ENCODE assay signal across 8 mouse cellular contexts in the genomic region with DNA sequence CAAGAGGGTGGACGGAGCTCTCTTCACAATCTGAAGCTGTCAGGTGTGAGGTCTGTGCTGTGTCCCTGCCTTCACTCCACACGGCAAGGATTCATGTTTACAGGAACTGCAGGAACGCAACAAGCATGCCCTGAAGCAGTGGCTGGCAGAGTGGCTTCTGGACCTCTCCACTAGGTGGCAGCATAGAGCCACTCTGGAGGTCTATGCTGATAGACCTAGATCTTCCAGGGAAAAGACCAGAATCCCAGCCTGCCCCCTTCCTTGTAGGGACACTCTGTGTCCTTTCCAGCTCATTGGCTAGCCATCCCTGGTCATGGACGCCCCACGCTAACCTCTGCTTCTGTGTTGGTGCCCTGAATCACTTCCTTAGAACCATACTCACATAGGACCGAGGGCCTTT.
DNase-seq lines count a peak whose midpoint lies in the region; ATAC-seq lines count a peak whose summit lies in the region.

No protein-coding gene starts in this region.

- no peaks in the 10 kb centered on the region; the same call in 1 of the 2 replicates for H3K36me3 ChIP-seq in embryonic facial prominence, embryonic 11.5 days (replicated peaks; ENCODE audit: control insufficient read depth, insufficient read depth, low read depth, low read length)
- peaks cover 100% of the 10 kb centered on the region for H3K36me3 ChIP-seq in limb, embryonic 10.5 days
- peaks cover 81% of the 10 kb centered on the region for H3K36me3 ChIP-seq in midbrain, embryonic 14.5 days (ENCODE audit: control insufficient read depth, insufficient read depth, low read length)

- ATAC-seq in embryonic facial prominence, embryonic 11.5 days (replicated peaks; ENCODE audit: insufficient number of reproducible peaks, low FRiP score, low TSS enrichment, low read depth) = peak; percentile 58
- ATAC-seq in midbrain, embryonic 14.5 days (ENCODE audit: low FRiP score, low TSS enrichment) = peak; percentile 59; the same call in 1 of the 2 replicates

- no peak overlapping the region for H3K4me2 ChIP-seq in embryonic facial prominence, embryonic 11.5 days (ENCODE audit: low read depth, low read length)
- H3K4me2 ChIP-seq in midbrain, embryonic 14.5 days (ENCODE audit: low read length) = no peak overlapping the region

- no peaks in the 10 kb centered on the region for H3K4me1 ChIP-seq in embryonic facial prominence, embryonic 11.5 days (ENCODE audit: control insufficient read depth, insufficient read depth, low read length)
- H3K4me1 ChIP-seq in limb, embryonic 10.5 days = no peaks in the 10 kb centered on the region
- H3K4me1 ChIP-seq in midbrain, embryonic 14.5 days (ENCODE audit: control insufficient read depth, insufficient read depth, low read length) = no peaks in the 10 kb centered on the region

- peak; percentile 87 for DNase-seq in 3T3-L1 (ENCODE audit: low read depth, low spot score)
- peak; percentile 89 for DNase-seq in adrenal gland, postnatal 25 days
- peak; percentile 89 for DNase-seq in embryonic facial prominence, embryonic 11.5 days (ENCODE audit: low spot score)
- DNase-seq in heart, adult 18-20 months = peak; percentile 79 to 93
- DNase-seq in kidney, adult 18-20 months = peak; percentile 84
- peak; percentile 90 for DNase-seq in limb, embryonic 10.5 days (ENCODE audit: low spot score)
- peak; percentile 93 for DNase-seq in midbrain, embryonic 14.5 days
- peak; percentile 58 for DNase-seq in spleen, adult 12 weeks (ENCODE audit: low spot score)

- H3K9me3 ChIP-seq in embryonic facial prominence, embryonic 11.5 days (replicated peaks; ENCODE audit: control insufficient read depth, low read length) = no peaks in the 10 kb centered on the region
- no peaks in the 10 kb centered on the region for H3K9me3 ChIP-seq in limb, embryonic 10.5 days (replicated peaks)
- no peaks in the 10 kb centered on the region for H3K9me3 ChIP-seq in midbrain, embryonic 14.5 days (ENCODE audit: control insufficient read depth, low read length)

- H3K9ac ChIP-seq in embryonic facial prominence, embryonic 11.5 days (replicated peaks; ENCODE audit: low read length) = no peak overlapping the region
- no peak overlapping the region for H3K9ac ChIP-seq in midbrain, embryonic 14.5 days (replicated peaks; ENCODE audit: low read length)

- no peak overlapping the region for H3K27ac ChIP-seq in embryonic facial prominence, embryonic 11.5 days (replicated peaks; ENCODE audit: low read depth, low read length)
- no peak overlapping the region for H3K27ac ChIP-seq in limb, embryonic 10.5 days
- H3K27ac ChIP-seq in midbrain, embryonic 14.5 days (replicated peaks; ENCODE audit: low read depth, low read length) = no peak overlapping the region

- 33% methylated on average over 6 of the region's 6 CpGs for WGBS in embryonic facial prominence, embryonic 11.5 days
- WGBS in limb, embryonic 10.5 days = 29% methylated on average over 6 of the region's 6 CpGs
- 31% methylated on average over 6 of the region's 6 CpGs for WGBS in midbrain, embryonic 14.5 days

- H3K4me3 ChIP-seq in embryonic facial prominence, embryonic 11.5 days (ENCODE audit: low read depth, low read length) = no peak overlapping the region
- no peak overlapping the region for H3K4me3 ChIP-seq in limb, embryonic 10.5 days
- H3K4me3 ChIP-seq in midbrain, embryonic 14.5 days (replicated peaks; ENCODE audit: low read depth, low read length) = no peak overlapping the region

- no peaks in the 10 kb centered on the region for H3K27me3 ChIP-seq in embryonic facial prominence, embryonic 11.5 days (ENCODE audit: control insufficient read depth, insufficient read depth, low read length)
- no peaks in the 10 kb centered on the region for H3K27me3 ChIP-seq in limb, embryonic 10.5 days (ENCODE audit: low read depth, poor library complexity, severe bottlenecking)
- H3K27me3 ChIP-seq in midbrain, embryonic 14.5 days (ENCODE audit: control insufficient read depth, insufficient read depth, low read length) = no peaks in the 10 kb centered on the region
